Mouse (Mus musculus): Measurements from ENCODE around the gene Urm1.
"Not testable (repeated sequence)": the region's sequence is repeated elsewhere in the genome, so short reads cannot be mapped to it uniquely, and the experiment has no call there.

Gene Urm1

GRCm38 (mm10) chr2:29868949-29869645 lies 49.2 kb downstream of the Urm1 start, which contains the start of gene Cercam:
Gene Cercam (plus strand): TSS chr2:29869164.
- DNase-seq, result peak; percentile 80

GRCm38 (mm10) chr2:29869646-29870451 lies 50.0 kb downstream of the Urm1 start:
- DNase-seq, result no peak

GRCm38 (mm10) chr2:29872581-29873295 lies 52.9 kb downstream of the Urm1 start:
- DNase-seq, result no peak

- DNase-seq, result no peak
Measured at GRCm38 (mm10) chr2:29873801-29874200, 53.9 kb downstream of the Urm1 start.

- no peak for DNase-seq
Measured at GRCm38 (mm10) chr2:29878061-29878460, 58.2 kb downstream of the Urm1 start.

- no peak for DNase-seq
Measured at GRCm38 (mm10) chr2:29879191-29879590, 59.3 kb downstream of the Urm1 start.

- no peak for DNase-seq
Measured at GRCm38 (mm10) chr2:29879964-29880830, 60.3 kb downstream of the Urm1 start.

- not testable (repeated sequence) for DNase-seq
Measured at GRCm38 (mm10) chr2:29886659-29887292, 66.9 kb downstream of the Urm1 start.

- peak; percentile 99 for DNase-seq
Measured at GRCm38 (mm10) chr2:29889066-29889944, 69.4 kb downstream of the Urm1 start, which contains the start of gene Odf2. Gene Odf2 (plus strand): TSS chr2:29889221.

GRCm38 (mm10) chr2:29889991-29890833 lies 70.3 kb downstream of the Urm1 start:
- DNase-seq, result peak; percentile 76

GRCm38 (mm10) chr2:29891773-29892172 lies 71.9 kb downstream of the Urm1 start:
- no peak for DNase-seq

All from right cerebral cortex, postnatal 14 days (tissue).